Mouse (Mus musculus) ES-E14 (cell line): ENCODE results near the gene Ccs.

ENCODE experiments used
- MAFK ChIP-seq: IDR thresholded peaks from 2 replicates; pipeline ENCODE4 v1.6.1; 2014; ENCODE audit warnings: mild to moderate bottlenecking, low read depth, low read length, inconsistent platforms; ENCODE audit not compliant: insufficient read depth
- ZC3H11A ChIP-seq: IDR thresholded peaks from 2 replicates; pipeline ENCODE4 v1.6.1; 2012; ENCODE audit warnings: low read depth, mild to moderate bottlenecking, inconsistent platforms, low read length, borderline replicate concordance
- ZNF384 ChIP-seq: IDR thresholded peaks from 2 replicates; pipeline ENCODE4 v1.6.1; 2012; ENCODE audit warnings: low read depth, low read length, inconsistent platforms

- TF ChIP-seq ZNF384 = no peak
- TF ChIP-seq MAFK = no peak
- TF ChIP-seq ZC3H11A = no peak
Observed at GRCm38 (mm10) chr19:4803283-4803682, 35.8 kb downstream of the Ccs start.
